Mouse (Mus musculus): ENCODE measurements at regions not wholly inside any gene's neighbourhood (a gene's known extent, or its start where the extent isn't known, plus 50 kb on each side); places are given as distances from the start of the nearest gene placed in this dataset.
A peak's percentile ranks its signal among the peaks of the same experiment; 100 is the strongest.
"Not testable (repeated sequence)": the region's sequence is repeated elsewhere in the genome, so short reads cannot be mapped to it uniquely, and the experiment has no call there.

GRCm38 (mm10) chr13:35603080-35603479, 56.6 kb upstream of the Cdyl start:
- H3K4me3 ChIP-seq (ENCODE audit: control insufficient read depth in 1 of 2, insufficient read depth in 1 of 2, low read depth in 1 of 2, low read length in 2 of 2) = no peak overlapping the region
- WGBS = 89% methylated on average over 5 of the region's 5 CpGs
- no peak overlapping the region for H3K9ac ChIP-seq (ENCODE audit: low read length)
- H3K9me3 ChIP-seq (ENCODE audit: control insufficient read depth, low read length) = no peaks in the 10 kb centered on the region
- no peaks in the 10 kb centered on the region for H3K36me3 ChIP-seq (ENCODE audit: control insufficient read depth, insufficient read depth, low read length)
- no peak overlapping the region for H3K27ac ChIP-seq (replicated peaks in 1 of 2; ENCODE audit: control insufficient read depth in 1 of 2, insufficient read depth in 1 of 2, low read depth in 2 of 2, low read length in 2 of 2)
- no peaks in the 10 kb centered on the region for H3K27me3 ChIP-seq (ENCODE audit: control insufficient read depth, insufficient read depth, low read length)
- peaks cover 3 to 4% of the 10 kb centered on the region in 2 experiments; a peak in 3 of 4 replicates for H3K4me1 ChIP-seq (ENCODE audit: control insufficient read depth in 2 of 2, insufficient read depth in 2 of 2, low read length in 2 of 2)
- ATAC-seq (ENCODE audit: insufficient number of reproducible peaks, insufficient read depth, low FRiP score, low read depth) = no peak
- H3K4me2 ChIP-seq (ENCODE audit: low read length) = no peak overlapping the region

DNA sequence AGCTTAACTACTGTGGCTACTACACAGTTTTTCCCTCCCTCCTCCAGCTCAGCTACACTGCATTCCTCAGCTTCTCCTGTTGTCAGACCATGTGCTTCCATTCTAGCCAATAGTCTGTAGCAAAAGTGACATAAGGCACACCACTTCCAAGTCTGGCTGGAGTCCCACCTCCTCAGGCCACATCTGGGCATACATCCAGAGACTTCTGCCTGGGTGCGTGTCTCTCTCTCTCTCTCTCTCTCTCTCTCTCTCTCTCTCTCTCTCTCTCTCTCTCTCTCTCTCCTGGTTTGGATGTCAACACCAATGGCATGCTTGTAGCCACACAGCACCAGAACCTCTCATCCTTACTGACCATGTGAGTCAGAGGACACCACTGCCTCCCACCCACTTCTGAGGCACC, 55.6 kb upstream of the Cdyl start:
- no peak overlapping the region for H3K4me2 ChIP-seq (ENCODE audit: low read length)
- peaks cover 3 to 4% of the 10 kb centered on the region in 2 experiments; a peak in 3 of 4 replicates for H3K4me1 ChIP-seq (ENCODE audit: control insufficient read depth in 2 of 2, insufficient read depth in 2 of 2, low read length in 2 of 2)
- no peak overlapping the region for H3K9ac ChIP-seq (ENCODE audit: low read length)
- no peaks in the 10 kb centered on the region for H3K9me3 ChIP-seq (ENCODE audit: control insufficient read depth, low read length)
- H3K4me3 ChIP-seq (ENCODE audit: control insufficient read depth in 1 of 2, insufficient read depth in 1 of 2, low read depth in 1 of 2, low read length in 2 of 2) = no peak overlapping the region
- WGBS = 21% methylated on average over 1 of the region's 1 CpGs
- ATAC-seq (ENCODE audit: insufficient number of reproducible peaks, insufficient read depth, low FRiP score, low read depth) = peak; percentile 85
- no peaks in the 10 kb centered on the region for H3K36me3 ChIP-seq (ENCODE audit: control insufficient read depth, insufficient read depth, low read length)
- H3K27me3 ChIP-seq (ENCODE audit: control insufficient read depth, insufficient read depth, low read length) = no peaks in the 10 kb centered on the region
- peak overlapping the region; percentile 74 to 79 for H3K27ac ChIP-seq (replicated peaks in 1 of 2; ENCODE audit: control insufficient read depth in 1 of 2, insufficient read depth in 1 of 2, low read depth in 2 of 2, low read length in 2 of 2)

GRCm38 (mm10) chr13:35604765-35605164, 54.9 kb upstream of the Cdyl start:
- H3K36me3 ChIP-seq (ENCODE audit: control insufficient read depth, insufficient read depth, low read length) = no peaks in the 10 kb centered on the region
- peak overlapping the region in 1 of 2 experiments; percentile 29; a peak in 1 of 4 replicates for H3K27ac ChIP-seq (replicated peaks in 1 of 2; ENCODE audit: control insufficient read depth in 1 of 2, insufficient read depth in 1 of 2, low read depth in 2 of 2, low read length in 2 of 2)
- WGBS = 94% methylated on average over 3 of the region's 3 CpGs
- no peak for ATAC-seq (ENCODE audit: insufficient number of reproducible peaks, insufficient read depth, low FRiP score, low read depth)
- no peak overlapping the region for H3K9ac ChIP-seq (ENCODE audit: low read length)
- no peaks in the 10 kb centered on the region for H3K9me3 ChIP-seq (ENCODE audit: control insufficient read depth, low read length)
- H3K4me1 ChIP-seq (ENCODE audit: control insufficient read depth in 2 of 2, insufficient read depth in 2 of 2, low read length in 2 of 2) = peaks cover 3 to 4% of the 10 kb centered on the region in 2 experiments; a peak in 3 of 4 replicates
- H3K4me2 ChIP-seq (ENCODE audit: low read length) = no peak overlapping the region
- H3K27me3 ChIP-seq (ENCODE audit: control insufficient read depth, insufficient read depth, low read length) = no peaks in the 10 kb centered on the region
- H3K4me3 ChIP-seq (ENCODE audit: control insufficient read depth in 1 of 2, insufficient read depth in 1 of 2, low read depth in 1 of 2, low read length in 2 of 2) = no peak overlapping the region

GRCm38 (mm10) chr13:35606857-35607561, 52.6 kb upstream of the Cdyl start:
- H3K4me3 ChIP-seq (ENCODE audit: control insufficient read depth in 1 of 2, insufficient read depth in 1 of 2, low read depth in 1 of 2, low read length in 2 of 2); ATAC-seq (ENCODE audit: insufficient number of reproducible peaks, insufficient read depth, low FRiP score, low read depth); H3K4me2 ChIP-seq (ENCODE audit: low read length); H3K27me3 ChIP-seq (ENCODE audit: control insufficient read depth, insufficient read depth, low read length); H3K36me3 ChIP-seq (ENCODE audit: control insufficient read depth, insufficient read depth, low read length); H3K27ac ChIP-seq (replicated peaks in 1 of 2; ENCODE audit: control insufficient read depth in 1 of 2, insufficient read depth in 1 of 2, low read depth in 2 of 2, low read length in 2 of 2); H3K9me3 ChIP-seq (ENCODE audit: control insufficient read depth, low read length); H3K4me1 ChIP-seq (ENCODE audit: control insufficient read depth in 2 of 2, insufficient read depth in 2 of 2, low read length in 2 of 2); H3K9ac ChIP-seq (ENCODE audit: low read length): not testable (repeated sequence)
- 68% methylated on average over 5 of the region's 5 CpGs for WGBS

DNA sequence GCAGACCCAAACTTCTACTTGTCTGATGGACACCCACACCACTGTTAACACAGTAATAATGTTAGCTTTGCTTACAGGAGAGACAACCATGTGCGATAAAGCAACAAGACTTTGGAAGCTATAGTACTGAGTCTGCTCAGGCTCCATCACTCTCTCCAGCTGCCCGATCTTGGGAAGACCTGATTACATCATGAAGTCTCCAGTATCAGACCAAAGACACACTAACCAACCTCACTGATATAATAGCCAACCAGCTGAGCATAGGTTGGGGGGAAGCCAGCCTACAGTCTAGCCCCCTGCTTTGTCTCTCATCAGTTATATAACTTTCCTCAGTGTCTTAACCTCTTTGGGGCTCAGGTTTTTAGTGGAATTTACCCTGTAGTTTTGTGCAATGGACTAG, 51.9 kb upstream of the Cdyl start:
- WGBS = 88% methylated on average over 2 of the region's 2 CpGs
- no peak for ATAC-seq (ENCODE audit: insufficient number of reproducible peaks, insufficient read depth, low FRiP score, low read depth)
- no peak overlapping the region for H3K4me2 ChIP-seq (ENCODE audit: low read length)
- no peaks in the 10 kb centered on the region for H3K9me3 ChIP-seq (ENCODE audit: control insufficient read depth, low read length)
- H3K27me3 ChIP-seq (ENCODE audit: control insufficient read depth, insufficient read depth, low read length) = no peaks in the 10 kb centered on the region
- peaks cover 3 to 4% of the 10 kb centered on the region in 2 experiments; a peak in 3 of 4 replicates for H3K4me1 ChIP-seq (ENCODE audit: control insufficient read depth in 2 of 2, insufficient read depth in 2 of 2, low read length in 2 of 2)
- no peaks in the 10 kb centered on the region for H3K36me3 ChIP-seq (ENCODE audit: control insufficient read depth, insufficient read depth, low read length)
- no peak overlapping the region for H3K9ac ChIP-seq (ENCODE audit: low read length)
- no peak overlapping the region for H3K4me3 ChIP-seq (ENCODE audit: control insufficient read depth in 1 of 2, insufficient read depth in 1 of 2, low read depth in 1 of 2, low read length in 2 of 2)
- H3K27ac ChIP-seq (replicated peaks in 1 of 2; ENCODE audit: control insufficient read depth in 1 of 2, insufficient read depth in 1 of 2, low read depth in 2 of 2, low read length in 2 of 2) = no peak overlapping the region

Measured in heart, embryonic 14.5 days (tissue).